Mouse (Mus musculus): Measurements from ENCODE around the gene Tcf15. TPM values are rescaled to one million over a fixed set of nuclear protein-coding genes. Genes with fewer than 3 reads are reported as not detected.
A peak's percentile ranks its signal among the peaks of the same experiment; 100 is the strongest.

The Tcf15 gene
- polyA plus RNA-seq, 1 experiment from 2014 or later: 10.6 TPM

DNA sequence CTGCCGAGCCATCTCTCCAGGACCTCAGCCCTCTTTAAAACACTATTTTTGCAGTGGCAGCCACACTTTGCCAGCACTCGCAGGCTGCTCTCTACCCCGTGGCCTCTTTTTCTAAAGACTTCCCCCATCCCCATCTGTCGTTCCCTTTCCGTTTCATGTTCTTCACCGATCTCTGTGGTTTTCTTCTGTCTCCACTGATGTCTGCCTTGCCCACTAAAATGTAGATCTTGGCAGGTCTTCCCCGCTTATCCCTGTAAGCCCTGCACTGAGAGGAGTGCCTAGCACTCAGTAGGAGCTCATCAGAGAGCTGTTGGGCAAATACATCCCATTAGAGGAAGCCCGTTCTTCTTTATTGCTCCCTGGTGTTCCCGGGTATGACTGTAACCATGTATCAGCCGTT is 30.4 kb upstream of the Tcf15 start:
- Histone ChIP-seq H3K36me3 (ENCODE audit: control insufficient read depth, insufficient read depth, low read length) (no peaks in the 10 kb centered on the region), H3K27me3 (replicated peaks; ENCODE audit: control insufficient read depth, insufficient read depth, low read length) (no peaks in the 10 kb centered on the region), H3K4me3 (ENCODE audit: low read depth, low read length) (no peak overlapping the region), H3K9ac (ENCODE audit: low read depth, low read length) (no peak overlapping the region), H3K4me1 (ENCODE audit: control insufficient read depth, insufficient read depth, low read length) (peaks cover 10% of the 10 kb centered on the region; the same call in 1 of the 2 replicates), H3K4me2 (ENCODE audit: low read depth, low read length) (no peak overlapping the region), H3K9me3 (ENCODE audit: control insufficient read depth, low read length) (no peaks in the 10 kb centered on the region), H3K27ac (replicated peaks; ENCODE audit: low read depth, low read length) (no peak overlapping the region)
- ATAC-seq (ENCODE audit: low read depth) (no peak), DNase-seq (ENCODE audit: low spot score) (no peak)
- WGBS: 48% methylated on average over 10 of the region's 10 CpGs

DNA sequence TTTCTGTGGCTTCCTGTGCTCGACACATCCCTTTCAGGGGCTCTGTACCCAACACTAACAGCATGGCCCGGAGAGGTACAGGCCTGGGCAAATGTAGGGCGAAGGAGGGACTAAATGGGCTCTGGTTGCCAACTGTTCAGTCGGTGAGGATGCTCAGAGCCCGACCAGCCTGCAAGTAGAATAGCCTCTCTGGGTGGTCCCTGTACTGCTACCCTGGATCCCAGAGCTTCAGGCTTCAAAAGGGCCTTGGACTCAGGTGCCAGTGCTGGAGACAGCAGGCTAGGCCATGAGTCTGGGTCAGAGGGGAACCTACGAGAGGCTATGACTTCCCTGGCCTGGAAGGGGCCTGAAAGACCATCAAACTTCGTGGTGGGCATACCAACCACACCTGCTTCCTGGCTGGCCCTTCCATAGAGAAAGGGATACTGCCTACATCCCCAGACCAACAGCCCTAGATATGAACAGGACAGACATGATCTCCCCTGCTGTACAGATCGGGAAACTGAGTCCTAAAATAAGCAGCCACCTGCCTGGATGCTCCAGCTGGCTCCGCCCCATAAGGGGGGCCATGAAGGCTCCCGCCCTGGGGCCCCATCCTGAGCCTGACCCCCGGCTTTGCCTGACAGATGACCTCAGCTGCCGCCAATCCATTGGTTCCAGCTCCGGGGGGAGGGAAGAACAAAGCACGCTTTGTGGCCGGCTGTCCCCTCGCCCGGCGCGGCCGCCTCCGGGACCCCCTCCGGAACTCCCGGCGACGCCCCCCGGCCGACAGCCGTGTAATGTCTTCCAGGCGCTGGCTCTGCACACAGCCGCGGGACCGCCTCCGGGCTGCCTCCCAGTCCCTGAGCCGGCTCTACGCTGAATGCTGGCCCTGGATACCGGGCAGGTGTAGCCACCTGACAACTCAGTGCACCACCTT is 29.0 kb upstream of the Tcf15 start:
- no peaks in the 10 kb centered on the region for H3K9me3 ChIP-seq (ENCODE audit: control insufficient read depth, low read length)
- H3K4me1 ChIP-seq (ENCODE audit: control insufficient read depth, insufficient read depth, low read length): peaks cover 10% of the 10 kb centered on the region; the same call in 1 of the 2 replicates
- ATAC-seq (ENCODE audit: low read depth) (no peak; the same call in 1 of the 2 replicates), DNase-seq (ENCODE audit: low spot score) (peak; percentile 58)
- peak overlapping the region; percentile 11; the same call in 1 of the 2 replicates for H3K9ac ChIP-seq (ENCODE audit: low read depth, low read length)
- 28% methylated on average over 12 of the region's 36 CpGs for WGBS
- H3K27me3 ChIP-seq (replicated peaks; ENCODE audit: control insufficient read depth, insufficient read depth, low read length): no peaks in the 10 kb centered on the region
- peak overlapping the region; percentile 42 for H3K4me2 ChIP-seq (ENCODE audit: low read depth, low read length)
- H3K27ac ChIP-seq (replicated peaks; ENCODE audit: low read depth, low read length): no peak overlapping the region
- H3K4me3 ChIP-seq (ENCODE audit: low read depth, low read length): peak overlapping the region; percentile 14
- H3K36me3 ChIP-seq (ENCODE audit: control insufficient read depth, insufficient read depth, low read length): no peaks in the 10 kb centered on the region

- Histone ChIP-seq H3K4me3 (ENCODE audit: low read depth, low read length) (no peak overlapping the region), H3K9ac (ENCODE audit: low read depth, low read length) (no peak overlapping the region), H3K4me2 (ENCODE audit: low read depth, low read length) (no peak overlapping the region), H3K36me3 (ENCODE audit: control insufficient read depth, insufficient read depth, low read length) (no peaks in the 10 kb centered on the region), H3K27me3 (replicated peaks; ENCODE audit: control insufficient read depth, insufficient read depth, low read length) (no peaks in the 10 kb centered on the region), H3K4me1 (ENCODE audit: control insufficient read depth, insufficient read depth, low read length) (peaks cover 10% of the 10 kb centered on the region; the same call in 1 of the 2 replicates), H3K27ac (replicated peaks; ENCODE audit: low read depth, low read length) (no peak overlapping the region), H3K9me3 (ENCODE audit: control insufficient read depth, low read length) (no peaks in the 10 kb centered on the region)
- ATAC-seq (ENCODE audit: low read depth) (no peak), DNase-seq (ENCODE audit: low spot score) (no peak)
- WGBS: 86% methylated on average over 7 of the region's 7 CpGs
Measured at GRCm38 (mm10) chr2:152117694-152118093, 25.7 kb upstream of the Tcf15 start.

DNA sequence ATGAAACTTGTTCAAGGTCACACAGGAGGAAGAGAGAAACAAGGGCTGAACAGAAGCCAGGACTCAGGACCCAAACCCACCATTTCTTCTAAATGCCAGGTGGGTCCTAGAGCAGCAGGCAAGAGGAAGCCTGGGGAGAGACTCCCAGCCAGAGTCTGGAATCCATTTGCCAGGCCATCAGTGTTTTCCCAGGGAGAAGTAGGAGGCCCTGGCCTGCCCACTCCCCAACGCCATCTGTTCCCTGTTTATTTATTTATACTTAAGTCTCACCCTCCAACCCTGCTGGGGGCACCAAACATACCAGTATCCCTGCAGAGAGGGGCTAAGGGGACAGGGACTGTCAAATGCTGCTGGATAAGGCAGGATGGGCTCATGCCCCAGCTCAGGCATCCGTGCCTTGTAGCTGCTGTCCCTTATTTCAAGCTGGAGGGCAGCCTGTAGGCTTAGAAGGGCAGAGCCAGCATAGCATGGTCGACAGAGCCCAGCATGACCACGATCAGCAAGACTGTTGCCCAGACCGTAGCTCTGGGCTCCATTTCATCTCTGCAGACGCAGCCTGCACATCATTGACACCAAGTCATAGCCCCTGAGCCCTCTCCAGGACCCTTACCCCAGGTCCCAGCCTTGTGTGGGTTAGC is 24.0 kb upstream of the Tcf15 start:
- H3K9me3 ChIP-seq (ENCODE audit: control insufficient read depth, low read length): no peaks in the 10 kb centered on the region
- WGBS: 23% methylated on average over 6 of the region's 6 CpGs
- H3K9ac ChIP-seq (ENCODE audit: low read depth, low read length): no peak overlapping the region
- no peak overlapping the region for H3K27ac ChIP-seq (replicated peaks; ENCODE audit: low read depth, low read length)
- H3K4me1 ChIP-seq (ENCODE audit: control insufficient read depth, insufficient read depth, low read length): peaks cover 6% of the 10 kb centered on the region; the same call in 1 of the 2 replicates
- H3K4me3 ChIP-seq (ENCODE audit: low read depth, low read length): no peak overlapping the region
- H3K27me3 ChIP-seq (replicated peaks; ENCODE audit: control insufficient read depth, insufficient read depth, low read length): no peaks in the 10 kb centered on the region
- DNase-seq (ENCODE audit: low spot score) (no peak), ATAC-seq (ENCODE audit: low read depth) (no peak)
- no peaks in the 10 kb centered on the region for H3K36me3 ChIP-seq (ENCODE audit: control insufficient read depth, insufficient read depth, low read length)
- no peak overlapping the region for H3K4me2 ChIP-seq (ENCODE audit: low read depth, low read length)

GRCm38 (mm10) chr2:152122896-152123295 is 20.5 kb upstream of the Tcf15 start:
- ATAC-seq (ENCODE audit: low read depth): no peak

DNA sequence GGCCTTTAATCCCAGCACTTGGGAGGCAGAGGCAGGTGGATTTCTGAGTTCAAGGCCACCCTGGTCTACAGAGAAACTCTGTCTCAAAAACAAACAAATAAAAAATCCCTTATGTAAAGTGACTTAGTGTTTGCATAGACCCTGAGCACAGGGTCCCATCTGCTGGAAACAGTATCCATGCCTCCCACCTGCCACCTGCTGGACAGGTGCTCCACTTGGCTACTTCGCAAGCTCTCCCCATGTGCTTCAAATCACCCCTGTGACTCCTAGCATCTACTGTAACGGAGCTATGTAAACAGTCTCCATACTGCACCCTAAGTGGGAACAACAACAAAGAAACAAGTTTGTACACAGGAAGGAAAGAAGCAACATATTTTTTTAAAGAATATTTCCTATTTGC is 14.8 kb upstream of the Tcf15 start:
- no peaks in the 10 kb centered on the region for H3K27me3 ChIP-seq (replicated peaks; ENCODE audit: control insufficient read depth, insufficient read depth, low read length)
- H3K9ac ChIP-seq (ENCODE audit: low read depth, low read length): no peak overlapping the region
- 53% methylated on average over 2 of the region's 2 CpGs for WGBS
- no peaks in the 10 kb centered on the region for H3K36me3 ChIP-seq (ENCODE audit: control insufficient read depth, insufficient read depth, low read length)
- H3K27ac ChIP-seq (replicated peaks; ENCODE audit: low read depth, low read length): no peak overlapping the region
- ATAC-seq (ENCODE audit: low read depth): no peak
- 0 out of 2 replicates have a peak, but pooled peaks cover 3% of the 10 kb centered on the region for H3K4me1 ChIP-seq (ENCODE audit: control insufficient read depth, insufficient read depth, low read length)
- no peak overlapping the region for H3K4me3 ChIP-seq (ENCODE audit: low read depth, low read length)
- H3K9me3 ChIP-seq (ENCODE audit: control insufficient read depth, low read length): no peaks in the 10 kb centered on the region
- H3K4me2 ChIP-seq (ENCODE audit: low read depth, low read length): no peak overlapping the region
- no peak for DNase-seq (ENCODE audit: low spot score)

More at GRCm38 (mm10) chr2:152122896-152123295, 20.5 kb upstream of the Tcf15 start:
- no peaks in the 10 kb centered on the region for H3K36me3 ChIP-seq (ENCODE audit: control insufficient read depth, insufficient read depth, low read length)
- no peaks in the 10 kb centered on the region for H3K27me3 ChIP-seq (replicated peaks; ENCODE audit: control insufficient read depth, insufficient read depth, low read length)
- H3K9me3 ChIP-seq (ENCODE audit: control insufficient read depth, low read length): no peaks in the 10 kb centered on the region
- H3K9ac ChIP-seq (ENCODE audit: low read depth, low read length): no peak overlapping the region
- H3K27ac ChIP-seq (replicated peaks; ENCODE audit: low read depth, low read length): no peak overlapping the region
- DNase-seq (ENCODE audit: low spot score): no peak
- H3K4me3 ChIP-seq (ENCODE audit: low read depth, low read length): no peak overlapping the region
- H3K4me1 ChIP-seq (ENCODE audit: control insufficient read depth, insufficient read depth, low read length): no peaks in the 10 kb centered on the region
- WGBS: 76% methylated on average over 9 of the region's 9 CpGs
- H3K4me2 ChIP-seq (ENCODE audit: low read depth, low read length): no peak overlapping the region

DNA sequence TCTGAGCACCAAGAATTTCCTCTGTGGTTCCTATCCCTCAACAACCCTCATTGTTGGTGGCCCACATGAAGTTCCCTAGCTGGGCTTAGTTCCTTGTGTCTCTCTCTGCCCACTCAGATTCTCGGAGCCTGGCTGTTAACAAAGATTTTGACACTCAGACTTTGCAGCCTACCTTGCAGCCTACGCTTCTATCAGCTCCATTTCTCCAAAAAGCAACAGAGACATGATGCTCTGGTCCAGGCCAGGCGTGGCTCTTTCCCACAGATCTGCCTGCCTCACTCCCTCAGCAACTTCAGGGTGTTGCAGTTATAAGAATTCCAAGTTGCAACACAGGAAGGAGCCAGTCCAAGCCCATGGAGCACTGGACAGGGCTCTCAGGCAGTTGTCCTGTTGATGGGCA is 13.6 kb upstream of the Tcf15 start:
- Histone ChIP-seq H3K36me3 (ENCODE audit: control insufficient read depth, insufficient read depth, low read length) (no peaks in the 10 kb centered on the region), H3K27me3 (replicated peaks; ENCODE audit: control insufficient read depth, insufficient read depth, low read length) (no peaks in the 10 kb centered on the region), H3K27ac (replicated peaks; ENCODE audit: low read depth, low read length) (no peak overlapping the region), H3K9me3 (ENCODE audit: control insufficient read depth, low read length) (no peaks in the 10 kb centered on the region), H3K4me3 (ENCODE audit: low read depth, low read length) (no peak overlapping the region), H3K4me1 (ENCODE audit: control insufficient read depth, insufficient read depth, low read length) (0 out of 2 replicates have a peak, but pooled peaks cover 3% of the 10 kb centered on the region), H3K9ac (ENCODE audit: low read depth, low read length) (no peak overlapping the region), H3K4me2 (ENCODE audit: low read depth, low read length) (no peak overlapping the region)
- DNase-seq (ENCODE audit: low spot score) (no peak), ATAC-seq (ENCODE audit: low read depth) (no peak)
- WGBS: 70% methylated on average over 3 of the region's 3 CpGs

GRCm38 (mm10) chr2:152132016-152132415 is 11.3 kb upstream of the Tcf15 start:
- H3K4me2 ChIP-seq (ENCODE audit: low read depth, low read length): no peak overlapping the region
- no peaks in the 10 kb centered on the region for H3K9me3 ChIP-seq (ENCODE audit: control insufficient read depth, low read length)
- H3K4me1 ChIP-seq (ENCODE audit: control insufficient read depth, insufficient read depth, low read length): 0 out of 2 replicates have a peak, but pooled peaks cover 3% of the 10 kb centered on the region
- H3K36me3 ChIP-seq (ENCODE audit: control insufficient read depth, insufficient read depth, low read length): no peaks in the 10 kb centered on the region
- H3K9ac ChIP-seq (ENCODE audit: low read depth, low read length): no peak overlapping the region
- ATAC-seq (ENCODE audit: low read depth) (no peak), DNase-seq (ENCODE audit: low spot score) (no peak)
- H3K4me3 ChIP-seq (ENCODE audit: low read depth, low read length): no peak overlapping the region
- no peaks in the 10 kb centered on the region for H3K27me3 ChIP-seq (replicated peaks; ENCODE audit: control insufficient read depth, insufficient read depth, low read length)
- no peak overlapping the region for H3K27ac ChIP-seq (replicated peaks; ENCODE audit: low read depth, low read length)
- WGBS: 37% methylated on average over 9 of the region's 9 CpGs
